Mouse (Mus musculus) urinary bladder, postnatal 36 days (tissue): ENCODE results near the gene Cmip.
A peak's percentile ranks its signal among the peaks of the same experiment; 100 is the strongest.

Experiments used
- DNase-seq, 2 experiments: peaks; one replicate each; pipeline ENCODE4 v3.0.0; 2022; ENCODE audit warnings: low spot score in 2 of 2, mixed read lengths in 1 of 2

The Cmip gene

DNA sequence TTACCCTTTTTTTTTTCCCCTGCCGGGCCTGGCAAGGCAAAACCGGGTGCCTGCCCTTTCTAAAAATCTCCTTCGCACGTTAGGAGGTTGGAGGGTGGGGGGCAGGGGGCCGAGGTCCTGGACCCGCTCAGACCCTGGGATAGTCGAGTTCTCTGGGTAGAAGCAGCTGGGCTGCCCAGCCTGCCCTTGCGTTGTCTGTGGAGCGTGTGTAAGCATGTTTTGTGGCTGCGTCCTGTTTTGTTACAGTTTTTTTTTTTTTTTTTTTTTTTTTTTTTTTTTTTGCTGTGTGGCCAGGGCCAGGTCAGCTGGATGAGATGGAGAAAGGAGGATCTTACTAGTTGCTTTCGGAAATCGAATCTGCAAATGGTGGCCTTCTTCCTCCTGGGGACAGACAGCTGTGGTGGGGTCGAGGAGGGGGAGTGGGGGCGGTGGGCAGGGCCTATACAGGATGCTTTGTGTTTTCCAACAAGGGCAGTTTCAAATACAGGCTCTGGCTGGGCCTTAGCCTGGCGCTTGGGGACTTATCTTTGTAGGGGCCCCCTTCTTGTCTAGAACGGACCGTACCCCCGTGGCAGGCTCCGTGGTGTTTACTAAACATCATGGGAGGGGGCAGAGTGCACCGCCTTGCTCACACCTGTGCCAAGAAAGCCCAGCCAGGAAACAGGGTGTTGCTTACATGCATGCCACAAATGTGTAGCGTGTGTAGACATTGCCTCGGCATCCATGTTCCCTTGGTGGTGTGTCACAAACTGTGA lies 1.1 kb downstream of the Cmip start:
- DNase-seq, result peak; percentile 38 to 39

DNA sequence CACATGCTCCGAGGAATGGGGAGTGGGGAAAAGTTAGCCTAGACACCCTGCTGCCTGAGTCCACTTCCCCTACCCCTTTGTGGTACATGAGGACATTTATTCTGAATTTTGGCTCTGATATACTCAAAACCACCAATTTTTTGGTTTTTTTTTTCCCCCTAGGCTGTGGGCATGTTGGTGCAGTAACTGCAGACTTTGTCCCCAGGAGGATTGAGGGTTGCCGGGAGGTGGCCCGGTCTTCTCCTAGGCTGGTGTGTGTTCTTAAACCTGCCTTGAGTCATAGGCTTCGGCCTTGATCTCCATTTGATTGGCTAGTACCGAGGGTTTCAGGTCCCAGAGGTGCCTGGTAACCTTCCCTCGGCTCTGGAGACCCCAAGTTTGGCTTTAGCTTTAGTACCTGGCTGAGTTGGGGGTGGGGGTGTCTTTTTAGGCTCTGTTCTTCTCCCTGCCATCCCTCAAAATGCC lies 1.7 kb downstream of the Cmip start:
- no peak for DNase-seq

DNA sequence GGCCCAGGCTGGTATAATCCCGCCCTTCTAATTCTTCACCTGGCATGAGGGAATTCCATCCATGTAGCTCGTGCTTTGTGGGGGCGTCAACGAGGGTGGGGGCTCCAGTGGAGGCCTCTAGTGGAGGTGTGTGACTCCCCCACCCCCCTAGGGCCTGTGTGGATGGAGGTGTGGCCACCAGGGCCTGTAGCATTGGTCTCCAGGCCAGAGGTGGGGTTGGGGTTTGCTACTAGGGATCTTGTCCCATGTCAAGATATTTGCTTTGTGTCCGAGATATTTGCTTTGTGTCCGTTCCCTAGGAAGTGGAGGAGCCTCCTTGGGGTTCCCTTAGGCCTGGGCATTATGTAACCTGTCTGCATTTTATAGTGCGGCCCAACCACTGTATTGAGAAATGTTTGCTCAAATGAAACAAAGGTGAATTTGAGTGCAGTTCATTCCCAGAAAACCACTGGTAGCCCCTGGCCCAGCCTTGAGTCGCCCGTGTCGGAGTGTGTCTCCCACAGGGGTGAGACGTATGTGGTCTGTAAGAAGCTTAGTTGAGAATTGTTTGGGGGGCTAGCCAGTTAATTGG lies 2.7 kb downstream of the Cmip start:
- DNase-seq, result peak; percentile 40 to 47

DNA sequence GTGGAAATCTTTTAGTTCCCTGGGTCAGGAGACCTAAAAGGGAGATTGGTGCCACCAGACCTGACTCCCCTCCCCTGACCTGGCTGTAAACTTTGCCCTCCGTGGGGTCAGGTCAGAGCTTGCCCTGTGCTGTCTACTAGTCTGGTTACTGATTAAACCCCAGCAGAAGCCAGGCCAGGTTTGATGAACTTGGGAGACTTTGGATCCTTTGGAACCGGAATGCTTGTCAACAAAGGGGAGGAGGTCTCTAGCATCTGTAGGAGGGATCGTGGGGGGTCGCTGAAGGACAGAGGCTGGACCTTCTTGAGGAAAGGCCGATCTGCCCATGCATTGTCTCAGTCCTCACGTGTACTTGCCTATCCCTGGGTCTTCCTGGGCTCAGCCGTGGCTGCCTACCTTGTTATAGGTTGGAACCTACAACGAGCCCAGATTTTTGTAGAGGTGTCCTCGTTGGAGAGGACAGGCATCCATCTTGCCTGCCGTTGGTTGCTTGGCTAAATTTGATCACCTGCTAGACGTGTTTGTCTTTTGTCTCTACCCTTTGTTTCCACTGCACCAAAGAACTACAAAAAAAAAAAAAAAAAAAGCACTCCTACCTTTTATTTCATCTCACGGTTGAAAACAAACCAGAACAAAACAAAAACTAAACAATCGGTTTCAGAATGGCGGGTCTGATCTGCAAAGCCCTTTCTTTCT lies 3.5 kb downstream of the Cmip start:
- no peak for DNase-seq

DNA sequence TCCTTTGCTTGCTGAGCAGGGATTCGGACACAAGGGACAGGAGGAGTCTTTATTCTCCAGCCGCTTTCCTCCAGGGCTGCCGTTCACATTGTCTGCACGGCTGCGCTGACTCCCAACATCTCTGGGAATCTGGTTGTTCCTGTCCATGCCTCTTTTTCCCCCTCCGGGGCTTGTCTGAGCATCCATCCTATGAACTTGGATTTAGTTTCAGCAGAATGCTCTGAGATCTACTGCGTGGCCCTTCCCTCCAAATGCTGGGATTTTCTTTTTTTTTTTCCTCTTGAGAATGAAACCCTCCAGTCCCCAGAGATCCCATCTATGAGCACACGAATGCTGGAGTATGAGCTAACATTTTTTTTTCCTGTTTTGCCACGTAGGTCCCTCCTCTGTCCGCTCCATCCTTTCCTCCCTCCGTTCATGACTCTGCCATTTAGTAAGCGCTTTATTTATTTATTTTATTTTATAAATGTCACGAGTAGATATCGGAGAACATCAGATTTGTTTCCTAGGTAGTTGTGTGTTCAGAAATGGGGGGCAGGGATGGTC lies 4.1 kb downstream of the Cmip start:
- DNase-seq, result no peak

DNA sequence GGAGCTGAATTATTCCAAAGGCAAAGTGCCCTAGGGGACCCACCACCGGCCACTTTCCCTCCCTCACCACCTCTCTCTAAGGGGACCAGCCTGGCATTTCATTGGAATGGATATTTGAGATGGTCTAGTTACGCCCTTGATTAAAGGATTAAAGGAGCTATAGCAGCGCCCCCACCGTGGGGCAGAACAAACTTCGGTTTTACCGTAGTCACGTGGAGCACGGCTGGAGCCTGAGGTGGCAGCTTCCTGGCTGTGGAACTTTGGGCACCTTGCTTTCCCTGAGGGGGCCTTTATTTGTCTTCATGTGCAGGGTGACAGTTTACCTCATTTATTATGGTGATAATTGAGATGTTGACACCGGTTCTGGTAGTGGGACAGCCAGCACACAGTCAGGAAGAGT lies 4.8 kb downstream of the Cmip start:
- DNase-seq, result no peak

DNA sequence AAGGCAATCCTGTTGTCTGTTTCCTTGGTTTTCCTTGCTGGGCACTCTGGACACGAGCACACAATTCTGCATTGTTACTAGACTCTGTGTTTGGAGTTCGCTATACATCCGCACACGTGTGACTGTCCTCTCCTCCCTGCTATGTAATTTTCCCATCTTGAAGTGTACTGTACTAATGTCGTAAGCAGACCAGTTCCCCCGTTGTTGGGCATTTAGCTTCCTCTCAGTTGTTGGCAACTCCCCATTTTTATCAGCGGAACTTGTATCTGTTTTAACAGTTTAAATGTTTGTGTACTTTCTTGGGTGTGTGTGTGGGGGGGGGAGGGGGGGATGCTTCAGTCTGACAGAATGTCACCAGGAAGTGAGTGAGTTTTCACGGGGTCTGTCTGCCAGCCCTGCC lies 5.8 kb downstream of the Cmip start:
- no peak for DNase-seq

DNA sequence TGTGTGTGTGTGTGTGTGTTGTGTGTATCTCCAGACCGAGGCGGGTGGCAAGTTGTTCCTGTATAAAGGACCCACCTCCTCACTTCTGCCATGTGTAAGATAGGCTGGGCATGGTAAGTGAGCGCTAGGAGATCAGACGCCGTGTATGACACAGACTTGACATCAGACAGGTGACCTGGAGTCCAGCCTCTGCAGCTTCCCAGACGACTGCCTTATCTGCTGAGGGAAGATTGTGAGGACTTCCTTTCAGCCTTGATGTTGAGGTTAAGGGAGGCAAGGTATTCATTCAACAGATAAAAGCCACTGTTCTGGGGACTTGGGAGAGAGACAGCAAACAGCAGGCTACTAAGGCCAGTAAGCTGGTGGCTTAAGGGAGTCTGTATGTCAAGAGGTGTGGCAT lies 6.6 kb downstream of the Cmip start:
- no peak for DNase-seq

DNA sequence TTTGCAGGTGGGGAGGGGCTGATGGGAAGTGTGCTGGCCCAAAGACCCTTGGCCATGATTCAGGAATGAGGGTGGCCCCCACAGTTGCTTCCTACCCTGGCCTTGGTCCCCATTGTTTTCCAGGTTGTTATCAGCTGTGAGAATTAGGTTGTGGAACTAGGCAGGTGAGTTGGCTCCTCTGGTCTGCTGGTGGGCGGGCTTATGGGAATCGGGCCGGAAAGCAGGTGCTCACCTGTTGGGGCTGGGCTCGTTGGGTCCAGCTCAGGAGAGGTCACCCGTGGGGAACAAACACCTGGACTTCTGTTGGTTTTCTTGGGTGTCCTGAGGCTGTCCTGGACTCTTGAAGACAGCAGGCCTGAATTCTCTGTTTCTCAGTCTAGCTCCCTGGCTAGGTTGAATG lies 8.2 kb downstream of the Cmip start:
- no peak for DNase-seq

DNA sequence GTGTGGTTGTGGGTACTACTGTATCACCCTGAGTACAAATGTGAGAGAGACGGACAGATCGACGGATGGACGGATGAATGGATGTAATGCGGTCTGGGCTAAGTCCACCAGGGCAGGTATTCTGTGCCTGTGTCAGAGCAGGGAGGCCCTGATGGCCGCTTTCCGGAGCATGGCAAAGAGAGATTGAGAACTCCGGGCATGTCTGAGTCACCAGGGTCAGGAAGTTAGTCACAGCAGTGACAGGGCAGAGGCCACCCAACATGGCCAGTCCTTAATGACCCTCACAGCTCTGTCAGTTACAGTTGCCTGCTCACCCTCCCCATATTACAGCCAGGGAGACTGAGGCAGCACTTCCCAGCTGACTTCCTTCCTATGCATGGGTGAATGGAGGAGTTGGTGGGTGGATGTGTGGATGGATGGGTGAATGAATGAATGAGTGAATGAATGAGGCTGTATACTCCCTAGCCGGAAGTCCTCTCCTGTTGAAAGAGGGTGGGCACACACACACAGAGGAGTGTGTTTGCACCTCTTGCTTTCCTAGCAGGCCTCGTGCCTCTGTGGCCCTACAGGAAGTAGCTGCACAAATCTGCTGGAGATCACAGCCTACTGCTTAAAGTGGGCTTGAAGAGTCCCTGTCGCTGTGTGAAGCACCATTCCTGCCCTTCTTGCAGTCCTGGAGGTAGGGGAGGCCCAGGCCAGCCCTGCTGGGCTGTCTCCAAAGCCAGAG lies 10.7 kb downstream of the Cmip start:
- no peak for DNase-seq

DNA sequence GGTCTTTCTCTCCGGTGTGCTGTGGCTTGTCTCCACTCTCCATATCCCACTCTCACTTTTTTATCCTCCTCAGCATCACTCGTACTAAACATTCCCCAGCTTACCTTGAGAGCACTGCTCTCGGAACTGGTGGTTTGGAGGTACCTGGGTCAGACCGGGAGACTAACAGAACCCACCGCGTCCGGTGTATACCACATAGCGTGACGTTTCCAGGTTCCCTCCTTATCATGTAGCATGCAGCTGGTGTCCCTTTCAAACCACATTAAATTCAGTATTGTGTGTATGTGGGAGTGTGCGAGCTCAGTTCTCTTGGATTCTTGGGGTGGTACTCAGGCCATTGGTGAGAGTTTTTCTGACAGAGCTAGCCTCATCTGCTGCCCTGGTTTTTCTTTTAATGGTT lies 21.4 kb downstream of the Cmip start:
- DNase-seq, result no peak

DNA sequence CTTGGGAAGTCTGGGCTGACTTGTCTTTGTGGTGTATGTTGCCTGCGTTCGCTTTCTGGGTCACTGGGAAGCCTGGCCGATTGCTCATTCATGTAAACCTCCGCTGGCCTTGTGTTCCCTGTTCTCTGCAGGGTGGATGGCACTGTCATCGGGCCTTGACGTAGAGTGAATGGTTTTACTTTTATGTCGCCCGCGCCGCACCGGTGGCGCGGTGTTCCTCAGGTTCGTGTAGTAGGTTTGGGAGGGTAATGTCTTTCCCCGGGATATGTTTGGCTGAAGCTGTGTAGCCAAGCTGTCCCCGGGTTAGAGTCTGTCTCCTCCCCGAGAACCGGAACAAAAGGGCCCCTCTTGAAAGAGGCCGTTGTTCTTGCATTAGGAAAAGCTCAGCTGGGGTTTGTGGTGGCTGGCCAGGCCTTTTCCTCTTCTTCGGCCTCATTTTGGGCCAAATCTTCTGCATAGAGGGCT lies 21.8 kb downstream of the Cmip start:
- DNase-seq, result no peak

DNA sequence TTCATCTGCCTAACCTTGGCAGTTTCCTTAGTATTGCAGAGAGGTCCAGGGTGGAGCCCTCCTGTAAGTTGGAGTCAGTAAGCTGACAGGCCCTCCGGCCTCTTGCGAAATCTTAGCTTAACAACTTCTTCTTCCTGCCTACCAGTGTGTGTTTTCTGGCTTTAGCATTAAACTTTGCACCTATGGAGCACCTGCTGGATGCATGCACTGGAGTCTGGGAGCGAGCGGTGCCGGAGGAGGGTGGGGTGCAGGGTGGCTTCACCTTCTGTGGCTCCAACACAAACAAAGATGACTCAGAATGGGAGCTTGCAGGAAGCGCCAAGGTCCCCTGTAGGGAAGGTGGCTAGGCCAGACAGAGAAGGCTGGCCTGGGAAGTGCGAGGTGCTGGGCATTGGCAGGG lies 23.6 kb downstream of the Cmip start:
- peak in 1 of 2 experiments; percentile 55 for DNase-seq

DNA sequence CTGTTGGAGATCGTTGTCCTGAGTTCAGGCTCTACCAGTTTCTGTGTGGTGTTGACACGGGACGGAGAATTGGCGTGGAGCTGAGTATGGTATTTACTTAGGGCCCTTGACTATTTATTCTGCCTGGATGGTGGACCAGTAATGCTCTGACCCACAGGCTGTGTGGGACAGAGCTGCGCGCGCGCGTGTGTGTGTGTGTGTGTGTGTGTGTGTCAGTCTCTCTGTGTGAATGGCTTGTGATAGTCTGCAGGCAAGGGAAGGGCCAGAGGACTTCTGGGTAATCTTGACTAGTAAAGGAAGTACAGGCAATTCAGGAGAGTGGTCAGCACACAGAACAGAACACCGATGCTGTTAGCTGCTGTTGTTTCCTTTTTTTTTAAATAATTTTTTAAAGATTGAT lies 24.8 kb downstream of the Cmip start:
- DNase-seq, result no peak

DNA sequence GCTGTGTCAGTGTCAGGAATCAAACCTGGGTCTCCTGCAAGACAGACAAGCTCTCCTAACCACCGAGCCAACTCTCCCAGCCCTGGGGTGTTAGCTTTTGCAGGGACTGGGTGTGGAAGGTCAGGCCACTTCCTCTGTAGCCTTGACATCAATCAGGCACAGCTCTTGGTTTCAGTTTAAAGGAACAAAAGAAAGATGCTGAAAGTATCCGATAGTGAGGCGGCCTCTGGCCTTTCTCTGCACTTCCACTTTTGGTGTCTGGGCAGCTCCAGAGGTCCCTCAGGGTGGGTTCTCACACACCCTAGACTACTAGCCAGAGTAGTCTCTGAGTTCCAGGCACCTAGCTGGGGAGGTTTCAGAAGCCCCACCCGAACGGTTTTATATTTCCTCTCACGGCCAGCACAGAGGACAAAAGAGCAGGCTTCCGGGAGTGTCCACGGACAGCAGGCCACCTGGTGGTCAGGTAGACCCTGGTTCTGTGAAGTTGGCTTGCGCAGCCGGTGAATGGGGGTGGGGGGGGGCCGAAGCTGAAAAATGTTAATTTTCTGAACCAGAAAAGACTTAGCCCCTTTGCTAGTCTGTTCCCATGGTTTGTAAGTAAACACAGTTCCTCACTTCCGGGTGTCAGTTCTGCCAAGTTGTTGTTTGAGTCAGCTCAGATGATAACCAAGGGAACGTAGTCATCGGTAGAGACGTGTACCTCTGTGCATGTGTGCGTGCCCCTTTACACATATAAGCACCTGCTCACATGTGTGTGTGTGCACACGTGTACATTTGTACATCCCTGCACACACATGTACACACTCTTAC lies 25.5 kb downstream of the Cmip start:
- DNase-seq, result no peak

DNA sequence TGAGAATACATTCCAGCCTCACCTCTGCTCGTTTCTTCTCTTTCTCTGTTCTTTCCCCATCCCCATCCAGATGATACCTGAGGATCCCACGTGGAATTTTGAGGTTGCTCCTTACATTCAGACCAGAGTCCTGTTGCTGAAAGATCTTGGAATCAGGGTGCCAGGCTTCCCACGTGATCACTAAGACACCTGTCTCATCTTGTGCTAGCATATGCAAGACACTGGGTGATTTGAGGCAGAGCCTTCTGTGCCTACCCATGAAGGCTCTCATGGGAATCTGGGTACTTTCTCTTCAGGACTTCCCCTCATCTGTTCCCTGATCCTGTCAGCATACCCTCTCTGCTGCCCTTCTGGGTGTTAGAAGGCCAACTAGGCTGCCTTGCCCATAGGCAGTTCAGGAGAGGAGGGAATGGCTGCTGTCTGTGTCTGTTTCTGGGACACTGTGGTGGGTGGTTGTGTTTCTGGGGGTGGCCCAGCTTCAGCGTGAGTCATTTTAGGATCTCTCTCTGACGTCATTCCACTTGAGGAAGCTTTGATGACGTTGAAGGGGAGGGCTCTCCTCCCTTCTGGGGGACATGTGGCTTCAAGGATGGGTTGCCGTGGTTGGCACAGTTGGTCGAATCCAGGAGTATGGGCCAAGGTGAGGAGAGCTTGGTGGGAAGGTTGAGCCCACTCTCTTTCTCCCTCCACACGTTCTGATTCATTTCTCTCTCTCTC lies 28.1 kb downstream of the Cmip start:
- no peak for DNase-seq

DNA sequence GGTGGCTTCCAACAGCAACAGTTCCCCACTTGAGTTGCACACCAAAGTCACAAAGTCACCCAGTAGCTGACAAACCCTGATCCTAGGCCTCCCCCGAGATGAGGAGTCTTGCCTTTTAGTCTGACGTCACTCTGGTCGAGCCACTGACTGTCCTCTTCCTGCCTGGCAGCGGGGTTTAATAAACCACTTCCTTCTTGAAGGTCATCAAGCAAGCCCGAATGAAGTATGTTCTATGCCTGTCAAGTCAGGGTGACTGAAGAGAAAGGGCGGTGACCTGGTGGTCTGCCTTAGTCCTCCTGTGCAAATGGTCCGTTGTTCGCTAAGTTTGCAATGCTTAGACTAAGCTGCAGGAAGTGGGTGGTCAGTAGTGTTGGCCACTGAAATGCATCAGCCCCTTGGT lies 31.1 kb downstream of the Cmip start:
- no peak for DNase-seq

DNA sequence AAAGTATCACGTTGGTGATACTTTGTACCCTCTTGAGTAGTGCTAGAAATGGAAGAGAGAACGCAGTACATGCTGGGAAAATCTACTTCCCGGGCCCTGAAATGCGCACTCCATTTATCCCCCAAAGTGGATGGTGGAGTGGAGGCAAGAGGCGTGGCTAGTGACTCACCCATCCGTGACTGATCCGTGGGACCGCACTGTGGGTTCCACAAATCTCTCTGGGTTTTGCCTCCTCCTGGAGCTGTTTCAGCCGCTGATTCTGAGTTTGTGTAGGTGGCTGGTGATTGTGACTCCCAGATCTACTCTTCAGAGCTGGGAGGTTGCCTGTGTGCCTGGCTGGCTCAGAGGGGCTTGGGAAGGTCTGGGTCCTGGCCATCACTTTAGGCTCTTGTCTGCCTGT lies 32.2 kb downstream of the Cmip start:
- DNase-seq, result no peak

DNA sequence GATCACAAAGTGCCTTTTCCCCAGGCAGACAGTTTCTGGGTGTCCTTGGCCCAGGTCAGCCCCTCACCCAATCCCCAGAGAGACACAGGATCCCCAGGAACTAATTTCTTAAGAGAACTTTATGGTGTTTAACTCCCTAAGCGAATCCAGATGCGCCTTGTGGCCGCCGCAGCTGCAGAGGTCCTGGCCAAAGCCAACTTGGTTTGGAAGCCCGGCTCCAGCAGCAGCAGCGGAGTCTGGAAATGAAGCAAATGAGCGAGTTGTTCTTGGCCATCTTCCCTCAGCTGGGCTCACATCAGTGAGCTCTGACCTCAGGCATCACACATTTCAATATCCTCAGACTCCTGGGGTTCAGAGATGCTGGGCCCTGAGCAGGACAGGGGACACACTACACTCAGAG lies 33.6 kb downstream of the Cmip start:
- DNase-seq, result peak in 1 of 2 experiments; percentile 37

DNA sequence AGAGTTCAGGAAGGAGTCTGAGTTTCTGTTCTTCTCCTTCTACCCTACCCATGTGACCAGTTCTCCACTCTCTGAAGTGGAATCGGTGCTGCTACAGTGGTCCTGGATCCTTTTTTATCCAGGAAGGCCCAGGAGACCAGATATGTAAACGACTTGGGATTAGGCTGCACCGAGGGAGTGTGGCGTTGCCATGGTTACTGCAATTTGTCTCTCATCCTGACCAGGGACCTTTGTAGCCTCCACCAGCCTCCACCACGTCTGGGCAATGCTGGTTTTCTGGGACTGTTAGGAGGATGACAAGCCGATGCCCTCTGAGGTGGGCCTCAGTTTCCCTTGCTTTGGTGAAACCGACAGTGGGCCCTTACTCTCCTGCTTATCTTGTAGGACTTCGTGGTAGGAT lies 35.4 kb downstream of the Cmip start:
- DNase-seq, result no peak

DNA sequence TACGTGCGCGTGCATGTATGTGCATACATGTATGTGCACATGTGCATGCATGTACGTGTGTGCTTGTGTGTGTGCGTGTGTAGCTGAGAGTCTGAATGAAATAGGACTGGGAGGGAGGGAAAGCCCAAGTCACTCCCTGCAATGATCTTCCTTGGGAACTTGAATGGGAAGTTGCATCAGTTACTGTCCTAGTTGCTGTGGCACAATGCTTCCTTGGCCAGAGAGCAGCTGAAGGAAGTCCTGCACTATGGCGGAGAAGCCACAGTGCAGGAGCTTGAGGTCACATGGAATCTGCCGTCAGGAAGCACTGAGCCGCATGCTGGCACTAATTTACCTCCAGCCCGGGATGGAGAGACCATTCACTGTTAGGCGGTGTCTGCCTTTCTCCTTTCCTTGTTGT lies 37.9 kb downstream of the Cmip start:
- no peak for DNase-seq
